Mouse (Mus musculus) liver, embryonic 11.5 days (tissue): ENCODE measurements around the gene Gimap1. TPM values are rescaled to one million over a fixed set of nuclear protein-coding genes. Genes with fewer than 3 reads are reported as not detected.

Source experiments
- ATAC-seq: fragments of 200-750 bp; cut with Nextera tagmentation; replicated peaks from 2 replicates; pipeline ENCODE4 v1.8.0; 2017; ENCODE audit warnings: moderate number of reproducible peaks, mild to moderate bottlenecking, moderate TSS enrichment, moderate library complexity; ENCODE audit not compliant: low FRiP score
- DNase-seq: peaks from one replicate; pipeline ENCODE4 v3.0.0-alpha.2; 2017; ENCODE audit warnings: low spot score
- H3K27ac ChIP-seq: fragments of 300-500 bp; sonication (generic); 2 replicates; pipeline ENCODE4 v1.5.1; 2014; ENCODE audit warnings: mild to moderate bottlenecking, low read depth, low read length, control low read depth
- H3K27me3 ChIP-seq: fragments of 300-500 bp; sonication (generic); replicated peaks from 2 replicates; pipeline ENCODE4 v1.6.1; 2014; ENCODE audit warnings: low read length, mixed read lengths; ENCODE audit not compliant: control insufficient read depth, insufficient read depth
- H3K36me3 ChIP-seq: fragments of 300-500 bp; sonication (generic); 2 replicates; pipeline ENCODE4 v1.6.1; 2014; ENCODE audit warnings: mild to moderate bottlenecking, low read length, moderate library complexity, mixed read lengths; ENCODE audit not compliant: control insufficient read depth, insufficient read depth
- H3K4me1 ChIP-seq: fragments of 300-500 bp; sonication (generic); replicated peaks from 2 replicates; pipeline ENCODE4 v1.6.1; 2014; ENCODE audit warnings: low read length, mixed read lengths; ENCODE audit not compliant: control insufficient read depth, insufficient read depth
- H3K4me2 ChIP-seq: fragments of 300-500 bp; sonication (generic); 2 replicates; pipeline ENCODE4 v1.6.1; 2014; ENCODE audit warnings: mild to moderate bottlenecking, control low read depth, moderate library complexity
- H3K4me3 ChIP-seq: fragments of 300-500 bp; sonication (generic); 2 replicates; pipeline ENCODE4 v1.5.1; 2014; ENCODE audit warnings: low read depth, low read length, control low read depth
- H3K9ac ChIP-seq: fragments of 300-500 bp; sonication (generic); 2 replicates; pipeline ENCODE4 v1.6.1; 2014; ENCODE audit warnings: low read depth, low read length, control low read depth
- H3K9me3 ChIP-seq: fragments of 300-500 bp; sonication (generic); 2 replicates; pipeline ENCODE4 v1.6.1; 2016; ENCODE audit warnings: low read length, inconsistent platforms, mixed read lengths; ENCODE audit not compliant: control insufficient read depth
- WGBS: fragments of 180-500 bp; shearing (Covaris S2); extraction: QIAGEN DNeasy Blood & Tissue Kit; methylation state at CpG from one replicate; pipeline ENCODE4 v1.1.7; 2014; 5-methylcytosine and 5-hydroxymethylcytosine counted together
- polyA plus RNA-seq: library from polyadenylated mRNA; unstranded; fragments of >200 nt; fragmentation: Nextera tagmentation; extraction: Ambion mirVana; gene quantifications from 2 replicates; pipeline ENCODE4 v1.2.1, GENCODE M21; 2014

Gimap1 gene
- 14.1 and 15.4 TPM in 2 replicates for polyA plus RNA-seq

DNA sequence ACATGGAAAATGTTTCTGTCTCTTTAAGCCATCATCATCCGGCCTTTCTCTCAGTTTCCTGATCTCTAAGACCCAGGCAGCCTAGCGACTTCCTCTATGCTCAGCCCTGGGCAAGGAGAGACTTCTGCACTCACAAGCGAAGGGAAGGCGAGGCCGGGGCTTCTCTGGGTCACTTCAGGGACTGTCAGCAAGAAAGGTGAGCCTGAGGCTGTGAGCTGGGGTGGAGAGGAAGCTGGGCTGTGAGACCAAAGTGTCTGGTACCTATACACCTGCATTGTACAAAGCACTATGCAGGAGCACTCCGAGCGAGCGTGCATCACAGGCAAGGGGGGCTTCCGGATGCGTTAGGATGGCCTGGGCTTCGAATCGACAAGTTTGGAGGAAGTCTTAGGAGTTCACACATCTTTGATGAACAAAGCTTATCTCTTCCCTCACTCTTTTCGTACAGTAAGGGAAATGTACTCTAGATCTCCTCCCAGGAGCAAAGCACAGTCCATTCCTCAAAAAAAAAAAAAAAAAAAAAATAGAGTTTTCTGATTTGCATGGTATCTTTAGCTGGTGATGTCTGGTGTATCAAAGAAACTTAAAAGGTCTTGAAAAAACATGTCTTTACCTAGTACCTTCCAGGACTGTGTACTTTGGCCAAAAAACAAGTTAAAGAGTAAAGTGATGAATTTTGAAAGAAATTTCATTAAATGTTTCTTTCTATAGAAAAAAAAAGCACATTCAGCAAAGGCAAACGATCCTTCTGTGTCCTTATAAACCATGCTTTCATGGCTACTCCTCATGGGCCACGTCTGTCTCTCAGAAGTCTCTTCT, at the start of gene Gimap1:
Gene Gimap1 (plus strand): TSS at position 94 of the 819 bp plus-strand sequence.
- Histone ChIP-seq H3K9ac (peak within 1 kb of the TSS; percentile 55; the same call in 1 of the 2 replicates), H3K9me3 (no peaks in the 10 kb centered on the region), H3K4me2 (peak within 1 kb of the TSS; percentile 43), H3K4me1 (peaks cover 10% of the 10 kb centered on the region; the same call in 1 of the 2 replicates), H3K27me3 (no peaks in the 10 kb centered on the region), H3K36me3 (no peaks in the 10 kb centered on the region), H3K27ac (no peak within 1 kb of the TSS; the same call in 1 of the 2 replicates), H3K4me3 (peak within 1 kb of the TSS; percentile 37; the same call in 1 of the 2 replicates)
- ATAC-seq (no peak), DNase-seq (no peak)
- 38% methylated on average over 15 of the region's 15 CpGs for WGBS

DNA sequence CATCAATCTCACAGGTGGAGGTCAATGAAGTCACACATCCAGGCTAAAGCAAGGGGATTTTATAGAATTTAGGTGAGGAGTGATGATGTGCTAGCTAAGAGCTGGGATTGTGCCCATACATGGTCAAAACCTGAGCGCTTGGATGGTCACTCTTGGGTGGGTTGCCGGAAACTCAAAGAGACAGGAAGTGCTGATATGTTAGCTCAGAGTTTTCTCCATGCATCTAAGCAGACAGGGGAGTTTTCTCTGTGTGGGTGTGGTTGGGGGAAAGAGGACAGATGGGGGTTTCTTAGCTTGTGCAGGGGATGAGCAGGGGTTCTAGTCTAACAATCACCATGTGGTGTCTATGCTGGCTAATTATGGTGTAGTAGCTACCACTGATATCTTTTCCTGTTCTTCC, 49.5 kb upstream of the Gimap1 start:
- Histone ChIP-seq H3K9me3 (no peaks in the 10 kb centered on the region), H3K4me3 (no peak overlapping the region), H3K27me3 (no peaks in the 10 kb centered on the region), H3K4me1 (no peaks in the 10 kb centered on the region), H3K4me2 (no peak overlapping the region), H3K27ac (no peak overlapping the region), H3K36me3 (no peaks in the 10 kb centered on the region), H3K9ac (no peak overlapping the region)
- WGBS: 71% methylated on average over 2 of the region's 2 CpGs
- DNase-seq (no peak), ATAC-seq (no peak)

GRCm38 (mm10) chr6:48692962-48693361, 45.9 kb upstream of the Gimap1 start:
- Histone ChIP-seq H3K4me3 (no peak overlapping the region), H3K9ac (no peak overlapping the region), H3K9me3 (no peaks in the 10 kb centered on the region), H3K27ac (no peak overlapping the region), H3K27me3 (no peaks in the 10 kb centered on the region), H3K4me2 (no peak overlapping the region), H3K36me3 (no peaks in the 10 kb centered on the region), H3K4me1 (no peaks in the 10 kb centered on the region)
- WGBS: 71% methylated on average over 6 of the region's 6 CpGs
- no peak for ATAC-seq
- no peak for DNase-seq

DNA sequence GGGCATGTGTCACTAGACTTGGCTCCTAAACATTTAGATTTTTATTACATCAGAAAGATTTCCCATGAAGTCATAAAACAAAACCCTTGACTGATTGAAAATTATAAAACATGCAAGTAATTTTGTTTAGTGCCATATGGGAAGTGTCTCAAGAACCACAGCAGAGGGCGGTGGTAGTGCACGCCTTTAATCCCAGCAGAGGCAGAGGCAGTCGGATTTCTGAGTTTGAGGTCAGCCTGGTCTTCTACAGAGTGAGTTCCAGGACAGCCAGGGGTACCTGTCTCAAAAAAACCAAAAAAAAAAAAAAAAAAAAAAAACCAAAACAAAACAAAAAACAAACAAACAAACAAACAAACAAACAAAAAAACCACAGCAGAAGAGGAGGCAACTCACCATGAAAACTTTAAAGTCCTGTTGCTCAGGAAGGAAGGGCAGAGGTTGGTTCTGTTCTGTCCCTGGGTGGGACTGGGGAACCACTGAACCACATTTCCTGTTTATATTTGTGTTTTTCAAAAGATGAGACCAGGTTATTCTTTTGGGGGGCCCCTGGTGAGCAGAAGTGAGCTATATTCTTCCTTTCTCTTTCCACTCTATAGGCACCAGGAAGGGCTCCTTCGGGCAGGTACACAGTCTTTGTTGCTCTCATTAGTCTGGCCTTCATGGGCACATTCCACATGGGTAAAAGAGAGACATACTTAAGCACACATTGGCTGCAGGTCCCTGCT, 41.9 kb upstream of the Gimap1 start:
- H3K9ac ChIP-seq: no peak overlapping the region
- no peak overlapping the region for H3K4me2 ChIP-seq
- ATAC-seq (no peak), DNase-seq (no peak)
- H3K4me3 ChIP-seq: no peak overlapping the region
- no peaks in the 10 kb centered on the region for H3K9me3 ChIP-seq
- no peaks in the 10 kb centered on the region for H3K4me1 ChIP-seq
- H3K27me3 ChIP-seq: no peaks in the 10 kb centered on the region; the same call in 1 of the 2 replicates
- WGBS: 76% methylated on average over 4 of the region's 4 CpGs
- no peaks in the 10 kb centered on the region for H3K36me3 ChIP-seq
- H3K27ac ChIP-seq: no peak overlapping the region

DNA sequence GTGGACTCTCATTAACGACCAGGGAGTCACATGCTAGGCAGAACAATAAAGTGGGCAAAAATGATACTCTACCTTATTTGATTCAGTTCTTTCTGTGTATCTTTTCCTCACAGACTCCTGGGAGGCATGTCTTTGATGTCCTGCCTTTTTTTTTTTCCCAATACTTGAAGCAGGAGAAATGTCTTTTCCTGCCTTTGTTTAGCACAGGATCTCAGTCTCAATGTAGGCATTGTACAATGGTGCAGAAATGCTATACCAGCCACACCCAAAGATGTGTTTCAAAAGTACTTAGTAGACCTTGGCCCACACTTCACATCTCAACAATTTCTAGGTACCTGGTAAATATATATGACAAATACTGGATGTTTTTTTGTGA, 41.3 kb upstream of the Gimap1 start:
- ATAC-seq: no peak
- no peak overlapping the region for H3K27ac ChIP-seq

GRCm38 (mm10) chr6:48698066-48698856, 40.6 kb upstream of the Gimap1 start:
- no peaks in the 10 kb centered on the region; the same call in 1 of the 2 replicates for H3K27me3 ChIP-seq
- DNase-seq: no peak
- WGBS: 69% methylated on average over 7 of the region's 7 CpGs
- H3K4me1 ChIP-seq: no peaks in the 10 kb centered on the region
- no peak for ATAC-seq
- no peak overlapping the region for H3K27ac ChIP-seq
- H3K9ac ChIP-seq: no peak overlapping the region
- no peak overlapping the region for H3K4me3 ChIP-seq
- H3K36me3 ChIP-seq: no peaks in the 10 kb centered on the region
- no peak overlapping the region for H3K4me2 ChIP-seq
- H3K9me3 ChIP-seq: no peaks in the 10 kb centered on the region

More for the DNA sequence above, 41.3 kb upstream of the Gimap1 start:
- H3K9me3 ChIP-seq: no peaks in the 10 kb centered on the region
- 37% methylated on average over 1 of the region's 1 CpGs for WGBS
- H3K4me2 ChIP-seq: no peak overlapping the region
- no peak overlapping the region for H3K9ac ChIP-seq
- DNase-seq: no peak
- no peaks in the 10 kb centered on the region for H3K4me1 ChIP-seq
- no peaks in the 10 kb centered on the region; the same call in 1 of the 2 replicates for H3K27me3 ChIP-seq
- H3K36me3 ChIP-seq: no peaks in the 10 kb centered on the region
- H3K4me3 ChIP-seq: no peak overlapping the region

DNA sequence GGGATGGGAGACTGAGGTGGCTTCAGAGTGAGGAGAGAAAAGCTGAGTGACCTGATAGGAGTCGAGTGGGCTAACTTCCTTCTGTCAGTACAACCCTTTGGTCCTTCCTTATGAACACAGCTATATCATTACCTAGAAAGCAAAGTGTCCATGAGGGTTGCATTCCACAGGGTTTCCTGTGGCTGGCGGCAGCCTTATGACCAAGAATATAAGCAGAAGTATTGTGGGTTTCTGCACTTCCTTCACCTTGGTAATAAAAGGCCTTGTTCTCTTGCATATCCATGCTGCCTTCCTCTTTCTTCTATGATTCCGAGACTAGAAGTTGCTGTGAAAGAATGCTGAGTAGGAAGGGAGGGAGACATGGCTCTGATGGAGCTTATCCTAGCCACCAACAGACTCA, 40.0 kb upstream of the Gimap1 start:
- 37% methylated on average over 3 of the region's 3 CpGs for WGBS
- no peaks in the 10 kb centered on the region for H3K4me1 ChIP-seq
- H3K4me2 ChIP-seq: no peak overlapping the region
- no peak for DNase-seq
- no peaks in the 10 kb centered on the region for H3K36me3 ChIP-seq
- H3K27me3 ChIP-seq: no peaks in the 10 kb centered on the region; the same call in 1 of the 2 replicates
- H3K4me3 ChIP-seq: no peak overlapping the region
- H3K9ac ChIP-seq: no peak overlapping the region
- H3K9me3 ChIP-seq: no peaks in the 10 kb centered on the region
- no peak overlapping the region for H3K27ac ChIP-seq
- no peak for ATAC-seq

- no peak for DNase-seq
- Histone ChIP-seq H3K4me1 (no peaks in the 10 kb centered on the region), H3K36me3 (no peaks in the 10 kb centered on the region), H3K27ac (no peak overlapping the region), H3K9me3 (no peaks in the 10 kb centered on the region), H3K4me2 (no peak overlapping the region), H3K27me3 (no peaks in the 10 kb centered on the region; the same call in 1 of the 2 replicates), H3K4me3 (no peak overlapping the region), H3K9ac (no peak overlapping the region)
- 28% methylated on average over 5 of the region's 5 CpGs for WGBS
- no peak; the same call in 1 of the 2 replicates for ATAC-seq
Observed at GRCm38 (mm10) chr6:48700251-48701075, 38.4 kb upstream of the Gimap1 start.
